Mouse (Mus musculus): ENCODE results near the gene Cdh22. TPM values are rescaled to one million over a fixed set of nuclear protein-coding genes. Genes with fewer than 3 reads are reported as not detected.
A peak's percentile ranks its signal among the peaks of the same experiment; 100 is the strongest.

The Cdh22 gene
- polyA plus RNA-seq, 1 experiment from 2014 or later = 11.0 TPM

DNA sequence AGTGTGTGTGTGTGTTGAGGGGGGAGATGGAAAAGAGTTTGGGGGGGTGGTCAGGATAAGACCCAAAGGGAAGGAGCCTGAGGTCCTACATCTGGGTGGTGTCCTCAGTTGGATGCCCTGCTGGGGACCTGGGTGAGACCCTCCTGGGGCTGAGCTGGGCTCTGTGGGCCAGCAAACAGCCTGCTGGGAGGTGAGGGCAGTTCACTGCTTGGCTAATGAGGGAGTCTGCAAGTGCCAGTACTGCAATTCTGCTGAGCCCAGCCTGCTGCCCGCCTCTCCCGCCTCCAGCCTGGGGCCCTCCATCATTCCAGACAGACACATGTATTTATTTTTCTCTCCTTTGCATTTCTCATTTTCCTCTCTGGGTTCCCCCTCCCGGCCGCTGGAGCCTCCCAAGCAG lies 76.3 kb downstream of the Cdh22 start:
- Histone ChIP-seq H3K9ac (ENCODE audit: low read depth, low read length) (no peak overlapping the region), H3K9me3 (ENCODE audit: control insufficient read depth, low read length) (no peaks in the 10 kb centered on the region), H3K36me3 (ENCODE audit: control insufficient read depth, insufficient read depth, low read length) (no peaks in the 10 kb centered on the region), H3K27me3 (replicated peaks; ENCODE audit: control insufficient read depth, insufficient read depth, low read length) (peaks cover 2% of the 10 kb centered on the region; the same call in 1 of the 2 replicates), H3K27ac (ENCODE audit: low read depth, low read length) (peak overlapping the region; percentile 39; the same call in 1 of the 2 replicates), H3K4me2 (ENCODE audit: low read length) (no peak overlapping the region), H3K4me1 (ENCODE audit: control insufficient read depth, insufficient read depth, low read depth, low read length) (peaks cover 19% of the 10 kb centered on the region), H3K4me3 (ENCODE audit: low read length) (no peak overlapping the region)
- no peak for ATAC-seq
- 54% methylated on average over 4 of the region's 4 CpGs for WGBS

DNA sequence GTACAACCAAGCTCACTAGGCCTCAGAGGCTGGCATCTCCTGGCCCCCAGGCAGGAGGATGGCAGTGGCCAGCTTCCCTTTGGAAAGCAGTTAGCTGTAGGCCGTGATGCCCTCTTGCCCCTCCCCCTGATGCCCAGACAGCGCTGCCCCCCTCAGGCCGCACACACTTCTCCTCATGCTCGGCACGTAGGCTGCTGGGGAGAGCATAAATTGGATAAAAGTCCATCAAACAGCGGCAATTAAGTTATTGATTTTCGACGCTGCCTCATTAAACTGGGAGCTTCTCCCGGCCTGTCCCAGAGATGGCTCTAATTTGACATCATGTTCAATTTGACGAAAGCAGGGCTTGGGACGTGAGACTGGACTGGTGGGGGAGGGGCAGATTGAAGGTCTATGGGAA lies 76.8 kb downstream of the Cdh22 start:
- WGBS = 39% methylated on average over 11 of the region's 11 CpGs
- Histone ChIP-seq H3K4me1 (ENCODE audit: control insufficient read depth, insufficient read depth, low read depth, low read length) (peaks cover 23% of the 10 kb centered on the region), H3K4me3 (ENCODE audit: low read length) (no peak overlapping the region), H3K27me3 (replicated peaks; ENCODE audit: control insufficient read depth, insufficient read depth, low read length) (peaks cover 2% of the 10 kb centered on the region; the same call in 1 of the 2 replicates), H3K9ac (ENCODE audit: low read depth, low read length) (no peak overlapping the region), H3K27ac (ENCODE audit: low read depth, low read length) (no peak overlapping the region), H3K36me3 (ENCODE audit: control insufficient read depth, insufficient read depth, low read length) (no peaks in the 10 kb centered on the region), H3K4me2 (ENCODE audit: low read length) (no peak overlapping the region), H3K9me3 (ENCODE audit: control insufficient read depth, low read length) (no peaks in the 10 kb centered on the region)
- ATAC-seq = peak; percentile 13; the same call in 1 of the 2 replicates

DNA sequence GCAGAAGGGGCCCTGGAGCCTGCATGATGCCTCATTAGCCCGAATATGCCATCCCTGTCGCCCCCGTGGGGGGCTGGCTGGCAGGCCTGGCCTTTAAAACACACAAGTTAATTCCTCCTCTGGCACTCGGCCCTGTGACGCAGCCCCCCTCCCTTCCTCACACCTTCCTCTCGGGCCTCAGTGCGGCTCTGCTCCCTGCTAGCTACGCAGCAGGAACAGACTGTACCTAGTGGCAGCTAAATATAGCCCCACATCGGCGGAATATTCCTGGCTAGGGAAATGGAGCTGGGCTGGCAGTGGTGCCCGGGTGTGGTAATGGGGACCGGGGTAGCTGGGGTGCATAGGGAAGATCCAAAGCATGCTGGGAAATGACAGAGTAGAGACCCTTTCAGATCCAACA lies 81.6 kb downstream of the Cdh22 start:
- H3K27ac ChIP-seq (ENCODE audit: low read depth, low read length) = no peak overlapping the region
- 27% methylated on average over 12 of the region's 12 CpGs for WGBS

DNA sequence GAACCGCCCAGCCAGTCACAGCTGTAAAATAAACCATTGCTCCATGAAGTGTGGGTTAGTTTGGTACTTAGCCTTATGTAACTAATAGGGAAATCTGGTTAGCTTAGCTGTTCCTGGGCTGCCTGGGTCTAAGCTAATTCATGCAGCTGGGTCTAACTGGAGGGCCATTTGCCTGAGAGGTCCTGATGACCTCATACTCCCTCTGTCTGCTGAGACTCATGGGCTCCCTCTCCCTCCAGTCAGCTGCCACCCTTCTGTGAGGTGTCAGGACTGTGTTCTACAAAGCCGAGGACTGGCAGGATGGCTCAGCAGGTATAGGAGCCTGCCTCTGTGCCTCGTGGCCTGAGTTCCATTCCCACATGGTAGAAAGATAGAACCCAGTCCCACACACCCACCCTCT lies 84.9 kb downstream of the Cdh22 start:
- Histone ChIP-seq H3K4me3 (ENCODE audit: low read length) (no peak overlapping the region), H3K9ac (ENCODE audit: low read depth, low read length) (no peak overlapping the region), H3K9me3 (ENCODE audit: control insufficient read depth, low read length) (no peaks in the 10 kb centered on the region), H3K36me3 (ENCODE audit: control insufficient read depth, insufficient read depth, low read length) (no peaks in the 10 kb centered on the region), H3K27me3 (replicated peaks; ENCODE audit: control insufficient read depth, insufficient read depth, low read length) (no peaks in the 10 kb centered on the region), H3K4me1 (ENCODE audit: control insufficient read depth, insufficient read depth, low read depth, low read length) (peaks cover 7% of the 10 kb centered on the region), H3K27ac (ENCODE audit: low read depth, low read length) (no peak overlapping the region), H3K4me2 (ENCODE audit: low read length) (no peak overlapping the region)
- ATAC-seq = no peak
- WGBS = 62% methylated on average over 3 of the region's 3 CpGs

More for the DNA sequence above, 81.6 kb downstream of the Cdh22 start:
- Histone ChIP-seq H3K27me3 (replicated peaks; ENCODE audit: control insufficient read depth, insufficient read depth, low read length) (no peaks in the 10 kb centered on the region; the same call in 1 of the 2 replicates), H3K4me2 (ENCODE audit: low read length) (no peak overlapping the region), H3K36me3 (ENCODE audit: control insufficient read depth, insufficient read depth, low read length) (no peaks in the 10 kb centered on the region), H3K4me3 (ENCODE audit: low read length) (no peak overlapping the region), H3K4me1 (ENCODE audit: control insufficient read depth, insufficient read depth, low read depth, low read length) (peaks cover 11% of the 10 kb centered on the region), H3K9ac (ENCODE audit: low read depth, low read length) (no peak overlapping the region), H3K9me3 (ENCODE audit: control insufficient read depth, low read length) (no peaks in the 10 kb centered on the region)
- no peak for ATAC-seq

DNA sequence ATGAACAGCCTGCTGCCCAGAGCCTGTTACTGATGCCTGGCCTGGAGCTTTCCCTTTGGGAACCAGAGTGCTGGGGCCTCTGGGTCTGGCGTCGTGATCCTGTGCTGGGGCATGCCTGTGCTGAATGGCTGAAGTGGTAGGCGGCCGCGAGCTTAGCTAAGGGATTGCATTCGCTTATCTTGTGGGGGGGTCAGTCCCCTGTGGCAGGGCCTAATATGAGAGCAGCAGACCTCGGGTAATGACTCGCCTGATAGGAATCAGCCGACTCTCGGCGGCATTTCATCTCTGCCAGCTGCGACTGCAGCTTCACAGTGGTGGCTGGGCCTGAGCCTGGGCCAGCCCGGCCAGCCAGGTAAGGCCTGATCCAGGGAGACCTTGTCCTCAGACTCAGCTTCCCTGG lies 88.8 kb downstream of the Cdh22 start:
- 40% methylated on average over 13 of the region's 13 CpGs for WGBS
- no peak overlapping the region for H3K4me2 ChIP-seq (ENCODE audit: low read length)
- no peak for ATAC-seq
- H3K4me1 ChIP-seq (ENCODE audit: control insufficient read depth, insufficient read depth, low read depth, low read length) = no peaks in the 10 kb centered on the region
- H3K9ac ChIP-seq (ENCODE audit: low read depth, low read length) = no peak overlapping the region
- peaks cover 5% of the 10 kb centered on the region for H3K27me3 ChIP-seq (replicated peaks; ENCODE audit: control insufficient read depth, insufficient read depth, low read length)
- no peak overlapping the region for H3K27ac ChIP-seq (ENCODE audit: low read depth, low read length)
- H3K36me3 ChIP-seq (ENCODE audit: control insufficient read depth, insufficient read depth, low read length) = no peaks in the 10 kb centered on the region
- no peak overlapping the region for H3K4me3 ChIP-seq (ENCODE audit: low read length)
- H3K9me3 ChIP-seq (ENCODE audit: control insufficient read depth, low read length) = no peaks in the 10 kb centered on the region

DNA sequence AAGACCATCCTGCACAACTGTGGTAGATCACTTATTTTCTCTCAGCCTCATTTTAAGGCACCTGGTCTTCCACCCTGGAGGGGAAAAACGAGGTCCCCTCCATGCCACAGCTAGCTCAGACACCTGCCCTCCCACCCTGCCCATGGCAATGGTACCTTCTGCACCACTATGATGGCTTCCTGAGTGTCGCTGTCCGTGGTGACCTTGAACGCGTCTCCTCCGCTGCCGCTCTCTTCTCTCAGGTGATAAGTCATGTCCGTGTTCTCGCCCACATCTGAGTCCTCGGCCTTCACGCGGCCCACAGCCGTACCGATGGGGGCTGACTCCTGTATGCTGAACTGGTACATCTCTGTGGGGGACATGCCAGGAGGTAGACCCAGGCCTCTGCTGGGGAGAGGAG lies 91.2 kb downstream of the Cdh22 start:
- Histone ChIP-seq H3K27me3 (replicated peaks; ENCODE audit: control insufficient read depth, insufficient read depth, low read length) (peaks cover 5% of the 10 kb centered on the region), H3K9me3 (ENCODE audit: control insufficient read depth, low read length) (no peaks in the 10 kb centered on the region), H3K4me3 (ENCODE audit: low read length) (no peak overlapping the region), H3K36me3 (ENCODE audit: control insufficient read depth, insufficient read depth, low read length) (no peaks in the 10 kb centered on the region), H3K4me1 (ENCODE audit: control insufficient read depth, insufficient read depth, low read depth, low read length) (no peaks in the 10 kb centered on the region), H3K9ac (ENCODE audit: low read depth, low read length) (no peak overlapping the region), H3K4me2 (ENCODE audit: low read length) (no peak overlapping the region), H3K27ac (ENCODE audit: low read depth, low read length) (no peak overlapping the region)
- WGBS = 77% methylated on average over 14 of the region's 14 CpGs
- no peak for ATAC-seq

DNA sequence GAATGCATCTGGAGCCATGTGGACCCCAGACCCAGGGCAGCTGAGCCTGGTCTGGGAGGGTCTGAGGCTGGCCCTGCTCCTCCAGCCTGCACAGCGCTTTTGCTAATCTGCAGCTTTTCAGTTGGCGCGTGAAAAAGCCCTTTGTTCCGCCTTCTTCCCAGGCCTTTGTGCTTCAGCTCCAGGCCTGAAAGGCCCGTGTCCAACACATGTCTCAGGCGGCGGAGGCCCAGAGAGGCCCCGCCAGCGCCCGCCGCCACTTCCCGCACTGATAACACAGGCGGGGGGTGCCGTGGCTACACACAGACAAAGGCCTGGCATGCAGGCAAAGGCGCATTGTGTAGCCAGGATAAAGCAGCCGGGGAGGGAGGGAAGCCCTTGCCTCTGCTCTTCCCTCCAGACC lies 98.6 kb downstream of the Cdh22 start:
- Histone ChIP-seq H3K9me3 (ENCODE audit: control insufficient read depth, low read length) (no peaks in the 10 kb centered on the region), H3K9ac (ENCODE audit: low read depth, low read length) (peak overlapping the region; percentile 19), H3K27me3 (replicated peaks; ENCODE audit: control insufficient read depth, insufficient read depth, low read length) (peaks cover 4% of the 10 kb centered on the region; the same call in 1 of the 2 replicates), H3K4me3 (ENCODE audit: low read length) (no peak overlapping the region), H3K36me3 (ENCODE audit: control insufficient read depth, insufficient read depth, low read length) (no peaks in the 10 kb centered on the region), H3K4me1 (ENCODE audit: control insufficient read depth, insufficient read depth, low read depth, low read length) (peaks cover 25% of the 10 kb centered on the region), H3K27ac (ENCODE audit: low read depth, low read length) (peak overlapping the region; percentile 4), H3K4me2 (ENCODE audit: low read length) (no peak overlapping the region)
- 8% methylated on average over 16 of the region's 16 CpGs for WGBS
- ATAC-seq = peak; percentile 66

DNA sequence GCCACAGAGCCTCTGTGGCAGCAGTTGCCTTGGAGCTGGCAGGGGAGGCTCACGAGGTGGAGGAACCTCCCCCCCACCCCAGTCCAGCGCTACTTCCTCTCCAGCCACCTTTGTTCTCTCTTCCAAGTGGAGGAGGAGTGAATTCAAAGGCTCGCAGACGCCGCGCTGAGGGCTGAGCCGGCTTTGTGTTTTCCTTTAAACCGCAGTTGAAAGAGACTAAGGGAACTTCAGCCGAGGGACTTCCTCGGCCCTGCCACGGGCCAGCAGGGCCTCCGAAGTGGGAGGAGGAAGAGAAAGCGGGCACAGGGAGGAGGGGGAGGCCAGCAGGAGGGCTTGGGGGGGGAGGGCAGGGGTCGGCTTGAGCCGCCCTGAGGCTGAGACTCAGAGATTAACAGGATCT lies 101.1 kb downstream of the Cdh22 start:
- under 1% methylated on average over 15 of the region's 15 CpGs for WGBS
- H3K4me2 ChIP-seq (ENCODE audit: low read length) = peak overlapping the region; percentile 19; the same call in 1 of the 2 replicates
- H3K4me1 ChIP-seq (ENCODE audit: control insufficient read depth, insufficient read depth, low read depth, low read length) = peaks cover 28% of the 10 kb centered on the region
- ATAC-seq = peak; percentile 55; the same call in 1 of the 2 replicates
- H3K36me3 ChIP-seq (ENCODE audit: control insufficient read depth, insufficient read depth, low read length) = no peaks in the 10 kb centered on the region
- H3K9me3 ChIP-seq (ENCODE audit: control insufficient read depth, low read length) = no peaks in the 10 kb centered on the region
- H3K27ac ChIP-seq (ENCODE audit: low read depth, low read length) = peak overlapping the region; percentile 70
- H3K27me3 ChIP-seq (replicated peaks; ENCODE audit: control insufficient read depth, insufficient read depth, low read length) = peaks cover 4% of the 10 kb centered on the region; the same call in 1 of the 2 replicates
- peak overlapping the region; percentile 31; the same call in 1 of the 2 replicates for H3K9ac ChIP-seq (ENCODE audit: low read depth, low read length)
- no peak overlapping the region for H3K4me3 ChIP-seq (ENCODE audit: low read length)

DNA sequence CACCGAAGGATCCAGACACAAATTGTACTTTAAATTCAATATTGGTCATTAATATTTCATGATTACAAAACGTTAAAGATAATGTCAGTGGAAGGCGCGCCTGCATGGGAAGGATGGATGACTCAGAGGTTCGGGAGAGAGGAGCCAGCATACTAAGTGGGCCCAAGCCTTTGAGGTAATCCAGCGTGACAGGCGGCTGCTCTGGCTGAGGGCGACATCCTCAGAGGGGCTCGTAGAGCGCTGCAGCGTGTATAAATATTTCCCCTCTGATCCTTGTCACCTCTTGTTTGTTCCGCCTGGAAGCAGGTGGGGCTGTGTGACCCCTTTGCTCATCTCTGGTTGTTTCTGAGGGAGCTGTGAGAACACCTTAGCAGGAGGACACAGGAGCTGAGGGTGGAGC lies 103.2 kb downstream of the Cdh22 start:
- Histone ChIP-seq H3K4me1 (ENCODE audit: control insufficient read depth, insufficient read depth, low read depth, low read length) (peaks cover 27% of the 10 kb centered on the region), H3K27ac (ENCODE audit: low read depth, low read length) (no peak overlapping the region), H3K9me3 (ENCODE audit: control insufficient read depth, low read length) (no peaks in the 10 kb centered on the region), H3K4me2 (ENCODE audit: low read length) (no peak overlapping the region), H3K36me3 (ENCODE audit: control insufficient read depth, insufficient read depth, low read length) (no peaks in the 10 kb centered on the region), H3K27me3 (replicated peaks; ENCODE audit: control insufficient read depth, insufficient read depth, low read length) (no peaks in the 10 kb centered on the region; the same call in 1 of the 2 replicates), H3K9ac (ENCODE audit: low read depth, low read length) (no peak overlapping the region), H3K4me3 (ENCODE audit: low read length) (no peak overlapping the region)
- no peak for ATAC-seq
- 14% methylated on average over 12 of the region's 12 CpGs for WGBS

Data from hindbrain, embryonic 16.5 days (tissue).